Mouse (Mus musculus) right cerebral cortex, postnatal 36 days (tissue): ENCODE measurements around the gene Gm525.
"Not testable (repeated sequence)": the region's sequence is repeated elsewhere in the genome, so short reads cannot be mapped to it uniquely, and the experiment has no call there.

Source experiments
- DNase-seq, 2 experiments: peaks; one replicate each; pipeline ENCODE4 v3.0.0; 2022; ENCODE audit warnings: low spot score in 2 of 2, mixed read lengths in 1 of 2

The Gm525 gene

GRCm38 (mm10) chr11:89097292-89097691 lies 23.7 kb downstream of the Gm525 start:
- not testable (repeated sequence) for DNase-seq

DNA sequence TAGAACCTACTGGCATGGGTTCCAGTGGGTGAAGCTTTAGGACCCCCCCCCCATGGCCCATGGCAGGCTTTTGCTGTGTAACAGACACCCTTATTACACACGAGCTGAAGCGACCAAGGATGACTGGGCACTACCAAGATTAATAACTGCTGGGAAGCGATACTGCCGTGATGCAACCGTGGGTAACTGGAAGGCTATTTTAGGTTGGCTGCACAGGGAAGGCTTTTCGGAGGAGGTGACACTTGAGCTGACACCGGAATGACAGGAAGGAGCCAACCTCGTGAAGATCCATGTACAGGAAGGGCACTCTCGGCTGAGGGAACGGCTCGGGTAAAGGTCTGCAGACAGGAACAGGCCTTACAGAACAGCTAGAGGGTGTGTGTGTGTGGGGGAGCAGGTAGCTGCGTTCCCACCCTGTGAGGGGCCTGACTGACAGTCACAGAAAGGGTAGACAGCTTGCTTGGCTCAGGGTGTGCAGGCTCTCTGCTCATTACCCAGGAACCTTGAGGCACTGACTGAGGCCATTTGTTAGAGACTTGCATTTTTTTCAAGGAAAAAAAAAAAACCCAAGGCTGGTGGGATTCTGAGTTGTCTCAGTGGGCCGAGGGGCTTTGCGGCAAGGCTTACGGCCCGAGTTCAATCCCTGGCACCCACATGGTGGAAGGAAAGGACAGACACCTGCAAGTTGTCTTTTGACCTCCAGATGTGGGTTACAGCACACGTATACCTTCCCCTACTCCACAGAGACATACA lies 24.6 kb downstream of the Gm525 start:
- DNase-seq = no peak

GRCm38 (mm10) chr11:89098930-89099329 lies 25.3 kb downstream of the Gm525 start:
- no peak for DNase-seq

DNA sequence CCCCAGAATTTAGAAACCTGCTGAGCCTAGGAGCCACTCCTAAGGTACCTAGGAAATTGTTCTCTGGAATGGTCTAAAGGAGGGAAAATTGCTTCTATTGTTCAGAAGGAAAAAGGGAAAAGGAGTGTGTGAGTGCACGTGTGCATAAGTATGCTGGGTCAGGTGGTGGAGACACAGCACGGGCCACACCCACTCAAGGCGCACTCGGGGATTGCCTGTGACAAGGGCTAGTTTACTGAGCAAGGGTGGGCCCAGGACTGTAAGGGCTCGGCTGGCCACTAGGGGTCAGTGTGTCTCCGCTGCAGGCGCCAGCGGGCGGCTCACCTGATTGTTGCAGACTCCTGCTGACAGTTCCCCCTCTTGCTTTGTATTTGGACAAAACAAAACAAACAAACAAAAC lies 26.8 kb downstream of the Gm525 start:
- peak; percentile 73 to 78 for DNase-seq

DNA sequence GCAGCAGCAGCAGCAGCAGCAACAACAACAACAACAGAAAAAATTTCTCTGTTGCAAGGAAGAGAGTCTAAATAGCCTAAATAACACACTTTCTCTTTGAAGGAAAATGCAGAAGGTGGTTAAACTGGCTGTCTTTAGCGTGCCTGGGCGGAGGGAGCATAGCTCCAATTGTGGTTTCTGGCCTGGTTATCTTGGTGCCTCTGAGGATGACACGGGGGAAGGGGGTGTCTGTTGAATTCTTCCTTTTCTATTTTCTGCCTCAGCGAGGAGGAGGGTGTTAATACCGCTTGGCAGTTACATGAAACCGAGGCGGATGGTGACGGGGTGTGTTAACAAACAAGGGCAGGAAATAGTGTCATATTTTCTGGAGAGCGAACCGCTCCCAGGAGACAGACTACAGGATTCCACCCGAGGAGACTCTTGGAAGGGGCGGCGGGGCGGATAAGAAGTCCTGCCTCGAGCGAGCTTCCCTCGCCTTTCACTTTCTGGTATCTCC lies 27.2 kb downstream of the Gm525 start:
- DNase-seq = peak; percentile 37 to 71

DNA sequence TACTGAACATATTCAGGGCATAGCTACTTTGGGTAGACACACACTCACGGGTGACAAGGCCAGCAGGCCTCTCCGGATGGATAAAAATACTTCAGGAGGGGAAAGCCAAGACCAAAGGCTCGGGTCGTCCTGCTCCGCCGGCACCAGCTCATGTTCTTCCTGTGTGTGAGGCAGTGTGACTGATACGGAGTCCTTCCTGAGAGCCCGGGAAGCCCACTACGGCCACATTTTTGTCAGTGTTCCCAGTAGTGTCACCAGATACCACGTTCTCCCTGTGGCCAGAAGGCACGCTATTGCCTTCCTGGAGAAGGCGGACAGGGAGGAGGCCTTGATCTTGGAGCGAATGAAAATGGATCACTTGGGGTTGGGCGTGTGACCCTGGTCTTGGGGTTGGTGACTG lies 29.5 kb downstream of the Gm525 start:
- no peak for DNase-seq

- no peak for DNase-seq
These were observed 31.6 kb downstream of the Gm525 start for GRCm38 (mm10) chr11:89105211-89105610.

GRCm38 (mm10) chr11:89105823-89106222 lies 32.2 kb downstream of the Gm525 start:
- DNase-seq = no peak

GRCm38 (mm10) chr11:89107180-89107807 lies 33.7 kb downstream of the Gm525 start:
- no peak for DNase-seq

DNA sequence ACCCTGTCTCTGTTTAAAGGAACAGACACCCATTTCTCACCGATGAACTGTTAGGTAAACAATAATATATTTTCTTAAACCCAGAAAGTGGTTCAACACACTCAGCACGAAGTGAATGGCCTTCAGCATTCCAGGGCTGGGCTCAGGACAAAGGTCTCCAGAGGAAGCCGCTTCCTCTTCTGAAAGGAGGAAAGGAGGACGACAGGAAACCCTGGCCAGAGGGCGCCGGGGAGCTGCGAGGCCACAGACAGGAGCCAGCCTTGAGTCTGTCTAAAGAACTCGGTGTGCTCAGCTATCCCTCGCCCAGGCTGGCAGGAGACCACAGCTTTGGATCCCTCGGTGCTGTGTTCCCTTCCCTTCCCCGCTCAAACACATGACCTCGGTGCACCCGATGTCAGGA lies 50.8 kb downstream of the Gm525 start:
- no peak for DNase-seq

DNA sequence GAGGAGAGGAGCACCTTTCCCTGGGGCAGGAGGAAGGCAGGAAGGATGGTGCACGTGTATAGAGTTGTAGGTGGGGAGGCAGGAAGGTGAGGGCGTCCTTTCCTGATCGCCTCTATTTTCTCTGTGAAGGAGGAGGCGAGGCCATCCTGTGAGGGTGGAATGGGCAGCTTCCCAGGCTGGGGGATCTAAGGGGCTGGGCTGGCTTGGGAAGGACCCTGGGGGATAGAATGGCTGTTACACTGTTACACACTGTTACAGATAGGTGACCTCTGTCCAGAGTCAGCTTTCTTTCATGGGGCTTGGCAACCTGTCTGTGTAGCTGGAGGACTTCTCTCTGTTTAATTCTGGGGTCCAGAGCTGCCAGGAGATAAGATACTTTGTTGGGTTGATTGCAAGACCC lies 57.2 kb downstream of the Gm525 start:
- no peak for DNase-seq

- DNase-seq = no peak
These were observed 58.8 kb downstream of the Gm525 start for GRCm38 (mm10) chr11:89132406-89132805.

DNA sequence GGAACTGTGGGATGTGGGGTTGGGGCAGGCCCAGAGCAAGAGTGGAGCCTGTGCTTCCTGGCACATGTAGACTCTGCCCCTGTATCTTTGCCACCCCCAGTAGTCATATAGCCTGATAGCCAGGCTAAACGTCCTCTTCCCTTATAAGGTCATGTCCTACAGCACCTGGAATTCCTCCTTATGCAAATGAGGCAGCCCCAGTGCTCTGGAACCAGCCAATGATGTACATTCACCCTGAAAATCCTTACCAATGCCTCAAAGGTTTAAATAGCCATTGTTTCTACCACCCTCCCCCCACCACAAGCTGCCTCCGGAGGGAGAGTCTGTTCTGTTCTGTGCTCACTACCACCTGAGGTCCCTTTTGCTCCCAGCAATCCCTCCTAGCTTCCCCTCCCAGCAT lies 60.6 kb downstream of the Gm525 start:
- DNase-seq = no peak

DNA sequence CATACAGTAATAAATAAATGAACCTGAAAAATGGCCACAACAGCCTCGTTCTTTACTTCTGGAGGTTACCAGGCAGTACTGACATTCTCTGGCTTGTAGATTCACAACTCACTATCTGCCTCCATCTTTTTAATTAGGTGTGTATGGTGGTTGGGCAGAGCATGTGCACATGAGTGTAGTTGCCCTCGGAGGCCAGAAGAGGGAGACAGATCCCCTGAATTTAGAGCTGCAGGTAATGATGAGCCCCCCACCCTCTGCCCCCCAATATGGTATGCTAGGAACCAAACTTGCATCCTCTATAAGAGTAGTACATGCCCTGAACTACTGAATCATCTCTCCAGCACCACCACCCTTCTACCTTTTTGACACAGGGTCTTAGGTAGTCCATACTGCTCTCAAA lies 64.3 kb downstream of the Gm525 start:
- no peak for DNase-seq
